Mouse (Mus musculus): ENCODE measurements around the gene Rp9. TPM values are rescaled to one million over a fixed set of nuclear protein-coding genes. Genes with fewer than 3 reads are reported as not detected.

Rp9 gene
- total and polyA plus RNA-seq, 2 experiments from 2014 or later, result 59.4 to 81.7 TPM

DNA sequence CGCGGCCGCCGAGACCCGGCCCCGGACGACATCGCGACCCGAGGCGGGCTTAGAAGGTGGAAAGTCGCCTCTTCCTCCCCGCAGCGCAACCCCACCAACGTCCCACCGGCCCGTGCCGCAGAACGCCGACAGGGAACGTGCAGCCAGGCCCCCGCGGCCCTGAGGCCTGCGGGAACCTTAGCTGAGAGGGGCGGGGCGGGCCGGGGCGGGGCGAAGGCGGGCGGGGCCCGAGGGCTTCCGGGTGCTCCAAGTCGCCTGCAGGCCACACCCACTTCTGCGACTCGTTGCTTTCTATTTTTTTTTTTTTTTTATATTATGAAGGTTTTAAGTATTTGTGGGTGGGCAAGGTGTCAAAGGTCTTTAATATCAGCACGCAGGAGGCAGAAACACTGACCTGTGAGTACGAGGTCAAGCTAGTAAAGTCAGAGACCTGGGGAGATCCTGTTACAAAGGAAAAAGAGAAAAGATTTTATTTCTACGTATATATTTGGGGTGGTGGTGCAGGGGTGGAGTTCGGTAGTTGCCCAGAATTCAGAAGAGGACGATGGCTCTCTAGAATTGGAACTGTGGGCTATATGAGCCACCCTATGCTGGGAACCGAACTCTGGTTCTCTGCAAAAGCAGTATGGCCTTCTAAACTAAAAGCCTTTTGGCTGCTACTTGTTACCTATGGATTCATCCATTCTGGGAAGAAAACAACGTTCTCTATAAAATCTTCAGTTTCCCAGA, 1.2 kb downstream of the Rp9 start:
- DNase-seq (ENCODE audit: low spot score), result peak; percentile 76
- peak; percentile 82 for ATAC-seq (ENCODE audit: low FRiP score)
- Histone ChIP-seq H3K36me3 (ENCODE audit: insufficient read depth, low read length) (no peaks in the 10 kb centered on the region), H3K27ac (ENCODE audit: low read depth, low read length) (peak overlapping the region; percentile 92), H3K9me3 (ENCODE audit: low read length) (no peaks in the 10 kb centered on the region), H3K4me3 (ENCODE audit: low read depth, low read length) (peak overlapping the region; percentile 84), H3K9ac (replicated peaks; ENCODE audit: low read length, poor library complexity, severe bottlenecking) (peak overlapping the region; percentile 96), H3K4me2 (ENCODE audit: low read depth, low read length, poor library complexity, severe bottlenecking) (peak overlapping the region; percentile 51), H3K27me3 (ENCODE audit: insufficient read depth, low read length) (no peaks in the 10 kb centered on the region), H3K4me1 (ENCODE audit: insufficient read depth, low read length) (0 out of 2 replicates have a peak, but pooled peaks cover 3% of the 10 kb centered on the region)
- no peak for TF ChIP-seq CTCF (IDR thresholded peaks at IDR 0.05)
- 3% methylated on average over 40 of the region's 43 CpGs for WGBS

DNA sequence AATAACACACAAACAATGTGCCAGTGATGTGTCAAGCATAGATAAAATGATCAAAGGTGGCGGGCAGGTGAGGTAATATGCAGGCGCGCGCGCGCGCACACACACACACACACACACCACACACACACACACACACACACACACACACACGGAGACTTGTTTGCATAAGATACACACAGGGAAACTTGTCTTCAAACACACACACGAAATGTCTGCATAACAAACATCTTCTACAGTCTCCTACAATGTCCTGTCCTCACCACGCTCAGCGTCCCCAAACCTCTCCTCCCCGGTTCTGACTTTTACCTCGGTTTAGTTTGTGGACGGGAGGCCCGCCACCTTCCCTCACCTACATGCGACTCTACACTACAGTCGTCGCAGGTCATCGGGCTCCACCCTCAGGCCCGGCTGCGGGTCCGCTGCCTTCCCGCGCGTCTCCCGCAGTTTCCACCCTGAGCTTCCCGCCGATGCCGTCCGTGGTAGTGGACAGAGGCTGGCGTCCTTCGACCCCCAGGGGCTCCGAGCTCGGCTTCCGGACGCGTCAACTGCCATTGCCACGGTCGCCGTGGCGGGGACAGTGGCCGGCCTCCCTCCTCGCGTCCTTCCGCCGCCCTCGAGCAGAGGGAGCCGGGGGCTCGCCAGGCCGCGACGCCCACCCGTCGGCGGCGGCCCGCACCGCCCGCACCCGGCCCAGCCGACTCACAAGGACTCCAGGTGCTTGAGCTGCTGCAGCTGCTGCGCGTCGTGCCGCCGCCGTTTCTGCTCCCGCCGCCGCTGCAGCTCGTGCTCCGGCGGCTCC, 2.0 kb downstream of the Rp9 start:
- under 1% methylated on average over 69 of the region's 73 CpGs for WGBS
- peak overlapping the region; percentile 51 for H3K4me2 ChIP-seq (ENCODE audit: low read depth, low read length, poor library complexity, severe bottlenecking)
- no peak for TF ChIP-seq CTCF (IDR thresholded peaks at IDR 0.05)

DNA sequence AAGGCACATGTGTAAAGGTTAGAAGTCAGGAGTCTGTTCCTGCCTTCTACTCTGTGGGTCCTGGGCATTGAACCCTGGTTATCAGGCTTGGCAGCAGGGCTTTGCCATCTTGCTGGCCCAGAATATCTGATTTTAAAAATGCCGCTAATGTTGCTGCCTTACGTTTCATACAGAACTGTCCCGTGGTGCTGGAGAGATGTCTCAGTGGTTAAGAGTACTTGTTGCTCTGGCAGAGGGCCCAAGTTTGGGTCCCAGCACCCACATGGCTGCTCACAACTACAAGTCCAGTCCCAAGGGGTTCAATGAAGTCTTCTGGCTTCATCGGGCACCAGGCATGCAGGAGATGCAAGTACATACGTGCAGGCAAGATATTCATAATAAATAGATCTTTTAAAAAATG, 3.3 kb downstream of the Rp9 start:
- Histone ChIP-seq H3K9me3 (ENCODE audit: low read length) (no peaks in the 10 kb centered on the region), H3K36me3 (ENCODE audit: insufficient read depth, low read length) (no peaks in the 10 kb centered on the region), H3K4me2 (ENCODE audit: low read depth, low read length, poor library complexity, severe bottlenecking) (no peak overlapping the region), H3K27ac (ENCODE audit: low read depth, low read length) (no peak overlapping the region), H3K4me1 (ENCODE audit: insufficient read depth, low read length) (0 out of 2 replicates have a peak, but pooled peaks cover 3% of the 10 kb centered on the region), H3K27me3 (ENCODE audit: insufficient read depth, low read length) (no peaks in the 10 kb centered on the region), H3K4me3 (ENCODE audit: low read depth, low read length) (no peak overlapping the region), H3K9ac (replicated peaks; ENCODE audit: low read length, poor library complexity, severe bottlenecking) (no peak overlapping the region)
- TF ChIP-seq CTCF (IDR thresholded peaks at IDR 0.05), result no peak
- no peak for ATAC-seq (ENCODE audit: low FRiP score)
- 98% methylated on average over 5 of the region's 5 CpGs for WGBS
- no peak for DNase-seq (ENCODE audit: low spot score)

More for the DNA sequence above, 2.0 kb downstream of the Rp9 start:
- ATAC-seq (ENCODE audit: low FRiP score) (peak; percentile 76), DNase-seq (ENCODE audit: low spot score) (peak; percentile 47)
- H3K9me3 ChIP-seq (ENCODE audit: low read length), result no peaks in the 10 kb centered on the region
- H3K9ac ChIP-seq (replicated peaks; ENCODE audit: low read length, poor library complexity, severe bottlenecking), result peak overlapping the region; percentile 96
- no peaks in the 10 kb centered on the region for H3K36me3 ChIP-seq (ENCODE audit: insufficient read depth, low read length)
- peak overlapping the region; percentile 84 for H3K4me3 ChIP-seq (ENCODE audit: low read depth, low read length)
- H3K27ac ChIP-seq (ENCODE audit: low read depth, low read length), result peak overlapping the region; percentile 92
- 0 out of 2 replicates have a peak, but pooled peaks cover 3% of the 10 kb centered on the region for H3K4me1 ChIP-seq (ENCODE audit: insufficient read depth, low read length)
- no peaks in the 10 kb centered on the region for H3K27me3 ChIP-seq (ENCODE audit: insufficient read depth, low read length)

DNA sequence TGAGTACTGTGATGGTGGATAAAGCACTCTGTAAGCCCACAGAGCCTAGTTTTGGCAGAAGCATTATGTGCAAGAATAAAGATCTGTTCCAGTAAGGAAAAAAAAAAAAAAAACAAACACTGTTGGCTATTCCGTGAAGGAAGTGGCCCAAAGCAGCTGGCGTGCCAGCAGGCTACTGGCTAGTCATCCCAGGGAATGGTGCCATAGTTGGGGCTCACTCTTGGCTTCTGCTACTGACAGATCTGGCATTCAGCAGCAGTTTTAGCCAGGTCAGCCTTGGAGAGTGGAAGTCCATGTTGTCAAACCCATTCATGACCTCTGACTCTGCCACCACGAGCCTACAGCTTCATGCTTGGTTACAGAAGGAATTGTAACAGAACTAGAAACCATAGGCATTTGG, 7.6 kb downstream of the Rp9 start:
- Histone ChIP-seq H3K4me1 (ENCODE audit: insufficient read depth, low read length) (0 out of 2 replicates have a peak, but pooled peaks cover 3% of the 10 kb centered on the region), H3K9me3 (ENCODE audit: low read length) (no peaks in the 10 kb centered on the region), H3K4me2 (ENCODE audit: low read depth, low read length, poor library complexity, severe bottlenecking) (no peak overlapping the region), H3K4me3 (ENCODE audit: low read depth, low read length) (no peak overlapping the region), H3K36me3 (ENCODE audit: insufficient read depth, low read length) (peaks cover 5% of the 10 kb centered on the region), H3K9ac (replicated peaks; ENCODE audit: low read length, poor library complexity, severe bottlenecking) (no peak overlapping the region), H3K27ac (ENCODE audit: low read depth, low read length) (no peak overlapping the region), H3K27me3 (ENCODE audit: insufficient read depth, low read length) (no peaks in the 10 kb centered on the region)
- WGBS, result 87% methylated on average over 3 of the region's 3 CpGs
- TF ChIP-seq CTCF (IDR thresholded peaks at IDR 0.05), result no peak
- DNase-seq (ENCODE audit: low spot score) (peak; percentile 72), ATAC-seq (ENCODE audit: low FRiP score) (0 out of 2 replicates have a peak, but pooled peaks have one; percentile 22)

DNA sequence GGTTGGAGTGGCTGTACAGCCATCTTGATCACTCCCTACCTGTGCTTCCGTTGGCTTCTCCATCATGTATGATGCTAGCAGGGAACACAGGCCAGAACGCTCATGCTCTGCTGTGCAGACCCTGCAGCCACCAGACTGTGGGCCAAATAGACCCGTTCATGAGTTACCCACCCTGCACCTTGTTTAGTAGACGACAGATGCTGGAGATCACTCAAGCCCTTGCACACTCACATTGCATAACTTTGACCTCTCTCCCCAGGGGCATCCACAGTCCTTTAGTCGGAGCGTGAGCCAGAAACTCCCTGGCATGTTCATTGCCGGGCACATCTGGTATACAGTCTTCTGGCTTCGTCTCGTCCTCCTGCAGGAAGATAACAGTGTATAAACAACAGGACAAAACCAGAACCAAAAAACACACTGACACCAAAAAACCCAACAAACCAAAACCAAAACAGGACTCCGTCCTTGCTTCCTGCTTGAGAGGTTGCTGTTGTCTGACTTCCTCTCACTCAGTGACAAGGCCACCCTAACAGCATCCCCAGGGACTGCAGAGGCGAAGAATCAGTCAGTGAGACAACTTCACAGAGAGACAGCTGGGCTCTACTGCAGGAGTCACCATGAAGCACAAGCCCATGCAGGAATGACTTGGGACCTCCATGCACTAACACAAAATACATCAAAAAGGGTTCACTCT, 12.3 kb downstream of the Rp9 start:
- Histone ChIP-seq H3K27ac (ENCODE audit: low read depth, low read length) (no peak overlapping the region), H3K9me3 (ENCODE audit: low read length) (no peaks in the 10 kb centered on the region), H3K4me1 (ENCODE audit: insufficient read depth, low read length) (no peaks in the 10 kb centered on the region), H3K9ac (replicated peaks; ENCODE audit: low read length, poor library complexity, severe bottlenecking) (no peak overlapping the region), H3K4me2 (ENCODE audit: low read depth, low read length, poor library complexity, severe bottlenecking) (no peak overlapping the region), H3K36me3 (ENCODE audit: insufficient read depth, low read length) (peaks cover 42% of the 10 kb centered on the region), H3K4me3 (ENCODE audit: low read depth, low read length) (no peak overlapping the region), H3K27me3 (ENCODE audit: insufficient read depth, low read length) (no peaks in the 10 kb centered on the region)
- 87% methylated on average over 11 of the region's 11 CpGs for WGBS
- ATAC-seq (ENCODE audit: low FRiP score), result no peak
- no peak for DNase-seq (ENCODE audit: low spot score)
- no peak for TF ChIP-seq CTCF (IDR thresholded peaks at IDR 0.05)

All from midbrain, postnatal 0 days (tissue).